Mouse (Mus musculus) ES-E14 (cell line): Measurements from ENCODE around the gene Frs3.

Experiments used
- CHD2 ChIP-seq: IDR thresholded peaks from 2 replicates; pipeline ENCODE4 v1.6.1; 2014; ENCODE audit warnings: mild to moderate bottlenecking, low read depth, low read length, inconsistent platforms
- HCFC1 ChIP-seq: IDR thresholded peaks from 2 replicates; pipeline ENCODE4 v1.6.1; 2012; ENCODE audit warnings: low read length, inconsistent platforms, borderline replicate concordance; ENCODE audit not compliant: insufficient read depth
- MAFK ChIP-seq: IDR thresholded peaks from 2 replicates; pipeline ENCODE4 v1.6.1; 2014; ENCODE audit warnings: mild to moderate bottlenecking, low read depth, low read length, inconsistent platforms; ENCODE audit not compliant: insufficient read depth
- ZC3H11A ChIP-seq: IDR thresholded peaks from 2 replicates; pipeline ENCODE4 v1.6.1; 2012; ENCODE audit warnings: low read depth, mild to moderate bottlenecking, inconsistent platforms, low read length, borderline replicate concordance
- ZNF384 ChIP-seq: IDR thresholded peaks from 2 replicates; pipeline ENCODE4 v1.6.1; 2012; ENCODE audit warnings: low read depth, low read length, inconsistent platforms

DNA sequence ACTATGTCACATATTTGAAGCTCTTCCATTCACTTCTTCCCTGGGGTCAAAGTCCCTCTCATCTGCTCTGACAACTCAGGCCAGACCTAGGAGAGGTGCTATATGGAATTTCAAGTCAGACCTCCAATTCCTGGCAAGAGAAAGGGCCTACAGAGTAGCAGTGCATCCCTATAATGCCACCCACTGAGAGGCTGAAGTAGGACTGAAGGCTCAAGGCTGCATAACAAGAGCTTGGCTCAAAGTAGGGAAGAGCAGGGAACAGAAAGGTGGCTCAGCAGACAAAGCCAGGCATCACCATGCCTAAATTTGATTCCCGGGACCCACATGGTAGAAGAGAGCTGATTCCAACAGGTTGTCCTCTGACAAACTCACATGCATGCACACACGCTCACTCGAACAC lies 2.8 kb downstream of the Frs3 start:
- TF ChIP-seq HCFC1 (no peak), MAFK (no peak), CHD2 (no peak), ZNF384 (no peak), ZC3H11A (no peak)
